Mouse (Mus musculus) spleen, adult 2 months (tissue): ENCODE results near the gene Retnla. TPM values are rescaled to one million over a fixed set of nuclear protein-coding genes. Genes with fewer than 3 reads are reported as not detected.

Source experiments
- DNase-seq, 2 experiments: peaks; one replicate each; pipeline versions ENCODE4 v3.0.0 to v3.0.0-alpha.2; 2012 to 2021; ENCODE audit warnings: low spot score in 2 of 2, low read depth in 1 of 2
- H3K27ac ChIP-seq: fragments of 200-500 bp; 2 replicates; pipeline ENCODE4 v1.5.1; 2012; ENCODE audit warnings: low read length, inconsistent platforms; ENCODE audit not compliant: insufficient read depth
- H3K27me3 ChIP-seq: fragments of 200-500 bp; 2 replicates; pipeline ENCODE4 v1.6.1; 2012; ENCODE audit warnings: mild to moderate bottlenecking, moderate library complexity, low read length, inconsistent platforms; ENCODE audit not compliant: control insufficient read depth, insufficient read depth
- H3K36me3 ChIP-seq: fragments of 200-500 bp; 2 replicates; pipeline ENCODE4 v1.6.1; 2012; ENCODE audit warnings: mild to moderate bottlenecking, low read length, inconsistent platforms; ENCODE audit not compliant: control insufficient read depth, insufficient read depth
- H3K4me1 ChIP-seq: fragments of 200-500 bp; 2 replicates; pipeline ENCODE4 v1.6.1; 2011; ENCODE audit warnings: inconsistent platforms; ENCODE audit not compliant: control insufficient read depth, insufficient read depth, insufficient read length
- H3K4me3 ChIP-seq: fragments of 200-500 bp; 2 replicates; pipeline ENCODE4 v1.5.1; 2011; ENCODE audit warnings: mild to moderate bottlenecking, inconsistent platforms; ENCODE audit not compliant: insufficient read depth, insufficient read length; ENCODE audit errors: extremely low read depth
- CTCF ChIP-seq: fragments of 200-500 bp; IDR thresholded peaks from 2 replicates; pipeline ENCODE4 v1.5.1; 2011; ENCODE audit warnings: mild to moderate bottlenecking, inconsistent platforms; ENCODE audit not compliant: insufficient read depth, insufficient read length, insufficient replicate concordance; ENCODE audit errors: extremely low read depth
- POLR2A ChIP-seq: fragments of 200-500 bp; IDR thresholded peaks from 2 replicates; pipeline ENCODE4 v1.6.1; 2011; ENCODE audit warnings: low read depth, low read length, inconsistent platforms
- WGBS: fragments of 180-500 bp; shearing (Covaris S2); methylation state at CpG from one replicate; pipeline ENCODE4 v1.1.7; 2018; 5-methylcytosine and 5-hydroxymethylcytosine counted together
- polyA plus RNA-seq: library from polyadenylated mRNA; depleted of rRNA; stranded (reverse); fragments of >200 nt; gene quantifications from 2 replicates; pipeline ENCODE4 v1.2.3, GENCODE M21; 2012; rRNA removed

The Retnla gene
- polyA plus RNA-seq: 2.7 and 5.4 TPM in 2 replicates

GRCm38 (mm10) chr16:48842266-48842665 lies at the start of gene Retnla:
Gene Retnla (plus strand): TSS chr16:48842551.
- no peak for TF ChIP-seq CTCF
- no peak for TF ChIP-seq POLR2A
- WGBS: 95% methylated on average over 3 of the region's 3 CpGs

GRCm38 (mm10) chr16:48798285-48798684 lies 44.1 kb upstream of the Retnla start:
- Histone ChIP-seq H3K4me1 (no peaks in the 10 kb centered on the region), H3K27me3 (no peaks in the 10 kb centered on the region), H3K36me3 (no peaks in the 10 kb centered on the region), H3K27ac (no peak overlapping the region), H3K4me3 (no peak overlapping the region)
- WGBS: 50% methylated on average over 3 of the region's 3 CpGs
- TF ChIP-seq CTCF (no peak), POLR2A (no peak)
- no peak for DNase-seq

More at GRCm38 (mm10) chr16:48842266-48842665, at the start of gene Retnla:
- Histone ChIP-seq H3K4me1 (no peaks in the 10 kb centered on the region), H3K36me3 (no peaks in the 10 kb centered on the region), H3K27ac (no peak within 1 kb of the TSS), H3K27me3 (no peaks in the 10 kb centered on the region), H3K4me3 (no peak within 1 kb of the TSS)
- no peak for DNase-seq

GRCm38 (mm10) chr16:48799470-48799869 lies 42.9 kb upstream of the Retnla start:
- no peaks in the 10 kb centered on the region for H3K4me1 ChIP-seq
- no peak overlapping the region for H3K4me3 ChIP-seq
- no peak for DNase-seq
- no peaks in the 10 kb centered on the region for H3K36me3 ChIP-seq
- no peak for TF ChIP-seq POLR2A
- no peak for TF ChIP-seq CTCF
- H3K27me3 ChIP-seq: no peaks in the 10 kb centered on the region
- WGBS: 85% methylated on average over 3 of the region's 3 CpGs
- H3K27ac ChIP-seq: no peak overlapping the region

DNA sequence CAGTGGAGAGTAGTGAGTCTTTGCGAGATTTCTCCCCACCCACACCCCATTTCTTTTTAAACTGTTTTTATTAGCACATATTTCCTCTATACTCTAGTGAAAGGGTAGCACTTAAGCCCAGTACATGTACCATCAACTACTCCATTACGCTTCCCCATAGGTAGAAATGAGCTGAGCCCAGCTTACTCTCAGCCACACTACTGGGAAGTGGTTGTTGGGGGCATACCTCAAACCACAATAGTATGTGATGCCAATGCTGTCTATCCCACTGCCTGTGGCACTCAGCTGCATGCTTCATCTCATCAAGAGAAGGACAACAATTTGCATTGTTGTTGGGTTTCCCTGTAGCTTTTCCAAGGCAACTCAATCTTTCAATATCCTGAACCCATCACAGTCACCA lies 41.4 kb upstream of the Retnla start:
- TF ChIP-seq CTCF: no peak
- no peak for TF ChIP-seq POLR2A
- DNase-seq: no peak
- Histone ChIP-seq H3K36me3 (no peaks in the 10 kb centered on the region), H3K4me1 (no peaks in the 10 kb centered on the region), H3K27ac (no peak overlapping the region), H3K4me3 (no peak overlapping the region), H3K27me3 (no peaks in the 10 kb centered on the region)
- 47% methylated on average over 2 of the region's 2 CpGs for WGBS

GRCm38 (mm10) chr16:48805412-48805811 lies 36.9 kb upstream of the Retnla start:
- Histone ChIP-seq H3K27me3 (no peaks in the 10 kb centered on the region), H3K4me3 (no peak overlapping the region), H3K27ac (no peak overlapping the region), H3K4me1 (no peaks in the 10 kb centered on the region), H3K36me3 (no peaks in the 10 kb centered on the region)
- TF ChIP-seq POLR2A (no peak), CTCF (no peak)
- WGBS: 82% methylated on average over 1 of the region's 1 CpGs
- no peak for DNase-seq

DNA sequence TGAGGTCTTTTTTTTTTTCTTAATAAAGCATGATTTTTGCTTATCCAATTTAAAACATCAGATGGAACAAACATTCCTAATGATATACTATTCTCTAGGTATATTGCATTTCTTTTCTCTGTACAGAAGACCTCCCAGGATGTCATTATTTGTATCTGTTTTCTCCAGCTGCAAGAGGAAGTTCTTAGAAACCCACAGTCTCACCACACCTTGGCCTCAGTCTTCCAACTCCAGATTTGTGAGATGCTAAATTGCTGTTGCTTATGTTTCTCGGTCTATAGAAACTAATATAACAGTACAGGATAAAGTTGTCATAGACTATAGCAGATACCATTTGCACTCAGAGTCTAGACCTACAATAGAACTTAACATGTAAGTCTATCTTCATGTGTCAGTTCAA lies 35.8 kb upstream of the Retnla start:
- no peaks in the 10 kb centered on the region for H3K4me1 ChIP-seq
- WGBS: 18% methylated on average over 1 of the region's 1 CpGs
- no peak for DNase-seq
- no peaks in the 10 kb centered on the region for H3K36me3 ChIP-seq
- H3K27ac ChIP-seq: no peak overlapping the region
- no peak overlapping the region for H3K4me3 ChIP-seq
- H3K27me3 ChIP-seq: no peaks in the 10 kb centered on the region
- no peak for TF ChIP-seq POLR2A
- no peak for TF ChIP-seq CTCF

GRCm38 (mm10) chr16:48809374-48809773 lies 33.0 kb upstream of the Retnla start:
- H3K27me3 ChIP-seq: no peaks in the 10 kb centered on the region
- TF ChIP-seq CTCF (no peak), POLR2A (no peak)
- DNase-seq: peak in 1 of 2 experiments; percentile 9
- H3K27ac ChIP-seq: no peak overlapping the region
- no peaks in the 10 kb centered on the region for H3K4me1 ChIP-seq
- H3K36me3 ChIP-seq: no peaks in the 10 kb centered on the region
- no peak overlapping the region for H3K4me3 ChIP-seq
- WGBS: 40% methylated on average over 2 of the region's 2 CpGs

- no peak for TF ChIP-seq POLR2A
- no peak for TF ChIP-seq CTCF
- H3K4me3 ChIP-seq: no peak overlapping the region
- H3K36me3 ChIP-seq: no peaks in the 10 kb centered on the region
- H3K27me3 ChIP-seq: no peaks in the 10 kb centered on the region
- H3K27ac ChIP-seq: no peak overlapping the region
- WGBS: 45% methylated on average over 7 of the region's 7 CpGs
- no peak for DNase-seq
- no peaks in the 10 kb centered on the region for H3K4me1 ChIP-seq
Measured at GRCm38 (mm10) chr16:48811881-48812436, 30.4 kb upstream of the Retnla start.
